Mouse (Mus musculus): ENCODE measurements around the gene Cacng4. TPM values are rescaled to one million over a fixed set of nuclear protein-coding genes. Genes with fewer than 3 reads are reported as not detected.

The Cacng4 gene
- polyA plus RNA-seq, 1 experiment from 2014 or later: 1.7 TPM

DNA sequence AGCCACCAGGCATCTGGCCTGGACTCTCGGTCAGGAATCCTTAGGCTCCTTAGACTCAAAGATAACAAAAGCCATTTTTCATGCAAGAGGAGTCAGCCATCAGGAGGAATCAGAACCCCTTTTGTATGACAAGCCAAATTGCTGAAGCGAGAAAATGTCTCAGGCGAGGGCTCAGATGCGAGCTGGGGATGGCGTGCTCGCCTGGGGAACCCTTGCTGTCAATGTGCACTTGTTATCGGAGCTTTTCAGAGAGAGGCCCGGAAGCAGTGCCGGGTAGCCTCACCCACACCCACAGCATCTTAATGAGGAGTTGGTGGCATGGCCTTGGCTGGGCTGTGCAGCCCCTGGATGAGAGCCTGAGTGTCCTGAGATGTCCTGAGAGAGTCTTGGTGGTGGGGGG is 15.5 kb downstream of the Cacng4 start:
- ATAC-seq: no peak
- WGBS: 84% methylated on average over 9 of the region's 9 CpGs
- H3K9me3 ChIP-seq (ENCODE audit: control insufficient read depth): no peaks in the 10 kb centered on the region

GRCm38 (mm10) chr11:107777487-107777886 is 16.9 kb downstream of the Cacng4 start:
- no peaks in the 10 kb centered on the region for H3K27me3 ChIP-seq (replicated peaks; ENCODE audit: control insufficient read depth, insufficient read depth, low read length)
- TF ChIP-seq CTCF (IDR thresholded peaks at IDR 0.05; ENCODE audit: low read depth): no peak
- H3K9ac ChIP-seq (ENCODE audit: low read depth, low read length): no peak overlapping the region
- ATAC-seq: no peak
- no peak overlapping the region for H3K27ac ChIP-seq (ENCODE audit: low read depth, low read length)
- H3K4me1 ChIP-seq (replicated peaks; ENCODE audit: control insufficient read depth, insufficient read depth, low read length): no peaks in the 10 kb centered on the region
- H3K4me2 ChIP-seq (replicated peaks; ENCODE audit: low read depth): no peak overlapping the region
- no peaks in the 10 kb centered on the region for H3K36me3 ChIP-seq (ENCODE audit: control insufficient read depth, insufficient read depth)
- H3K4me3 ChIP-seq (ENCODE audit: low read depth, low read length): no peak overlapping the region
- 65% methylated on average over 12 of the region's 12 CpGs for WGBS
- no peaks in the 10 kb centered on the region for H3K9me3 ChIP-seq (ENCODE audit: control insufficient read depth)

More for the DNA sequence above, 15.5 kb downstream of the Cacng4 start:
- H3K4me3 ChIP-seq (ENCODE audit: low read depth, low read length): no peak overlapping the region
- H3K9ac ChIP-seq (ENCODE audit: low read depth, low read length): no peak overlapping the region
- no peaks in the 10 kb centered on the region for H3K4me1 ChIP-seq (replicated peaks; ENCODE audit: control insufficient read depth, insufficient read depth, low read length)
- TF ChIP-seq CTCF (IDR thresholded peaks at IDR 0.05; ENCODE audit: low read depth): no peak
- H3K4me2 ChIP-seq (replicated peaks; ENCODE audit: low read depth): no peak overlapping the region
- H3K27me3 ChIP-seq (replicated peaks; ENCODE audit: control insufficient read depth, insufficient read depth, low read length): no peaks in the 10 kb centered on the region
- H3K36me3 ChIP-seq (ENCODE audit: control insufficient read depth, insufficient read depth): no peaks in the 10 kb centered on the region
- H3K27ac ChIP-seq (ENCODE audit: low read depth, low read length): no peak overlapping the region

- no peak for ATAC-seq
- H3K9ac ChIP-seq (ENCODE audit: low read depth, low read length): no peak overlapping the region
- H3K27ac ChIP-seq (ENCODE audit: low read depth, low read length): no peak overlapping the region
- no peak overlapping the region for H3K4me2 ChIP-seq (replicated peaks; ENCODE audit: low read depth)
- 66% methylated on average over 8 of the region's 8 CpGs for WGBS
- no peaks in the 10 kb centered on the region for H3K4me1 ChIP-seq (replicated peaks; ENCODE audit: control insufficient read depth, insufficient read depth, low read length)
- no peaks in the 10 kb centered on the region for H3K36me3 ChIP-seq (ENCODE audit: control insufficient read depth, insufficient read depth)
- no peaks in the 10 kb centered on the region for H3K27me3 ChIP-seq (replicated peaks; ENCODE audit: control insufficient read depth, insufficient read depth, low read length)
- no peak for TF ChIP-seq CTCF (IDR thresholded peaks at IDR 0.05; ENCODE audit: low read depth)
- H3K9me3 ChIP-seq (ENCODE audit: control insufficient read depth): no peaks in the 10 kb centered on the region
- no peak overlapping the region for H3K4me3 ChIP-seq (ENCODE audit: low read depth, low read length)
Measured at GRCm38 (mm10) chr11:107773312-107773711, 21.0 kb downstream of the Cacng4 start.

- no peak overlapping the region for H3K9ac ChIP-seq (ENCODE audit: low read depth, low read length)
- H3K4me3 ChIP-seq (ENCODE audit: low read depth, low read length): no peak overlapping the region
- no peak for ATAC-seq
- H3K27ac ChIP-seq (ENCODE audit: low read depth, low read length): no peak overlapping the region
- TF ChIP-seq CTCF (IDR thresholded peaks at IDR 0.05; ENCODE audit: low read depth): no peak
- no peaks in the 10 kb centered on the region for H3K36me3 ChIP-seq (ENCODE audit: control insufficient read depth, insufficient read depth)
- H3K9me3 ChIP-seq (ENCODE audit: control insufficient read depth): no peaks in the 10 kb centered on the region
- no peak overlapping the region for H3K4me2 ChIP-seq (replicated peaks; ENCODE audit: low read depth)
- no peaks in the 10 kb centered on the region for H3K4me1 ChIP-seq (replicated peaks; ENCODE audit: control insufficient read depth, insufficient read depth, low read length)
- WGBS: 72% methylated on average over 6 of the region's 6 CpGs
- no peaks in the 10 kb centered on the region for H3K27me3 ChIP-seq (replicated peaks; ENCODE audit: control insufficient read depth, insufficient read depth, low read length)
Measured at GRCm38 (mm10) chr11:107772002-107772401, 22.4 kb downstream of the Cacng4 start.

DNA sequence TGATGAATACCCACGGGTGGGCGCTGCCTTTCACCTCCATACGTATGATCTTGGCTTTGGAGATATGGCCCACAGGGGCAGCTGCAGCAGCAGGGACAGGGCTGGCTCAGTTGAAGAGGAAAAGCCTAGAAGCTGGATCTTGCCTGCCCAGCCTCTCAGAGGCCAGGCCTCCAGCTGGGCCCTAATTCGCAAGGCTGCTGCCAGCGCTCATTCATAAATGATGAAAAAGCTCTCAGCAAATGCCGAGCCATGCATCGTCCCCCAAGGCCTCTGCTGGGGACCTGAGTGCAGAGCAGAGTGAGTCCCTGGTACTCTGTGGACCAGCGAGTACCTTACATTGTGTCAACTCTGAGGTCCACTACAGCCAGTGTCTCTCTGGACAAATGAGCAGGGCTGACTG is 26.0 kb downstream of the Cacng4 start:
- H3K36me3 ChIP-seq (ENCODE audit: control insufficient read depth, insufficient read depth): no peaks in the 10 kb centered on the region
- no peaks in the 10 kb centered on the region for H3K27me3 ChIP-seq (replicated peaks; ENCODE audit: control insufficient read depth, insufficient read depth, low read length)
- no peaks in the 10 kb centered on the region for H3K4me1 ChIP-seq (replicated peaks; ENCODE audit: control insufficient read depth, insufficient read depth, low read length)
- WGBS: 77% methylated on average over 8 of the region's 8 CpGs
- H3K9me3 ChIP-seq (ENCODE audit: control insufficient read depth): no peaks in the 10 kb centered on the region
- H3K9ac ChIP-seq (ENCODE audit: low read depth, low read length): no peak overlapping the region
- H3K4me2 ChIP-seq (replicated peaks; ENCODE audit: low read depth): no peak overlapping the region
- no peak overlapping the region for H3K27ac ChIP-seq (ENCODE audit: low read depth, low read length)
- no peak for TF ChIP-seq CTCF (IDR thresholded peaks at IDR 0.05; ENCODE audit: low read depth)
- no peak for ATAC-seq
- no peak overlapping the region for H3K4me3 ChIP-seq (ENCODE audit: low read depth, low read length)

- Histone ChIP-seq H3K4me1 (replicated peaks; ENCODE audit: control insufficient read depth, insufficient read depth, low read length) (no peaks in the 10 kb centered on the region), H3K27ac (ENCODE audit: low read depth, low read length) (no peak overlapping the region), H3K9ac (ENCODE audit: low read depth, low read length) (no peak overlapping the region), H3K4me2 (replicated peaks; ENCODE audit: low read depth) (no peak overlapping the region), H3K36me3 (ENCODE audit: control insufficient read depth, insufficient read depth) (no peaks in the 10 kb centered on the region), H3K9me3 (ENCODE audit: control insufficient read depth) (no peaks in the 10 kb centered on the region), H3K27me3 (replicated peaks; ENCODE audit: control insufficient read depth, insufficient read depth, low read length) (no peaks in the 10 kb centered on the region), H3K4me3 (ENCODE audit: low read depth, low read length) (no peak overlapping the region)
- TF ChIP-seq CTCF (IDR thresholded peaks at IDR 0.05; ENCODE audit: low read depth): no peak
- no peak for ATAC-seq
- WGBS: 88% methylated on average over 12 of the region's 12 CpGs
Measured at GRCm38 (mm10) chr11:107766932-107767331, 27.4 kb downstream of the Cacng4 start.
